Mouse (Mus musculus) kidney, adult 2 months (tissue): ENCODE data around the gene Tgfb1.

Experiments used
- CTCF ChIP-seq: fragments of 200-500 bp; conservative IDR thresholded peaks from 2 replicates; pipeline ENCODE4 v1.5.1; 2011; ENCODE audit warnings: low read depth, mild to moderate bottlenecking, control low read depth, low read length, moderate library complexity, mixed read lengths; ENCODE audit not compliant: insufficient read depth, insufficient read length
- POLR2A ChIP-seq: fragments of 200-500 bp; IDR thresholded peaks from one replicate; pipeline ENCODE4 v1.6.1; 2011; ENCODE audit warnings: low read depth, low read length, control low read depth

GRCm38 (mm10) chr7:25699851-25700250, 13.0 kb downstream of the Tgfb1 start:
- no peak for TF ChIP-seq POLR2A
- 0 out of 2 replicates have a peak, but pooled peaks have one; percentile 2 for TF ChIP-seq CTCF
